Mouse (Mus musculus) cerebellum, adult 8-10 months (tissue): ENCODE results near the gene Gm45194.

Source experiments
- DNase-seq: peaks from one replicate; pipeline ENCODE4 v3.0.0; 2022

The Gm45194 gene

GRCm38 (mm10) chrX:111891089-111891488 is at the start of gene Gm45194:
Gene Gm45194, plus strand, starts transcription at chrX:111891389.
- DNase-seq: no peak

- DNase-seq: no peak
Observed at GRCm38 (mm10) chrX:111855878-111856277, 35.3 kb upstream of the Gm45194 start.

DNA sequence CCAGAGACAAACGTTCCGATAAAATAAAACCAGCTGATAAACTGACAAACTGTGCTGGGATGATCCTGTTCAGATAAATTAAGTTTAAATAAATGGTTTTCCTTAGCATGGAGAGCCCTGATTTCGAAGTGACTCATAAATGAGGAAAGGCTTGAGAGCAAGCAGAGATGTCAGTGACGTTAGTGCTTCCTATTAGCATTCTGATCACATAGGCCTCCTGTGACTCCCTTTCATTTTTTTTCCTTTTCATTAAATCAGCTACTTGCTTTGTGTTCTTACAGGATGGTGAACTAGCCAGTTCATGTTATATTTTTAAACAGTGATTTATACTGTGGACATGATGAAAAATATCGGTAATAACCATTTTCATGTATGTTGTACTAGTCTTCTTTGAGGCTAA is 9.9 kb upstream of the Gm45194 start:
- DNase-seq: no peak

GRCm38 (mm10) chrX:111894321-111895050 is 3.3 kb downstream of the Gm45194 start:
- DNase-seq: no peak

GRCm38 (mm10) chrX:111895084-111895779 is 4.0 kb downstream of the Gm45194 start:
- no peak for DNase-seq

- DNase-seq: no peak
Observed at GRCm38 (mm10) chrX:111917422-111917821, 26.2 kb downstream of the Gm45194 start.

DNA sequence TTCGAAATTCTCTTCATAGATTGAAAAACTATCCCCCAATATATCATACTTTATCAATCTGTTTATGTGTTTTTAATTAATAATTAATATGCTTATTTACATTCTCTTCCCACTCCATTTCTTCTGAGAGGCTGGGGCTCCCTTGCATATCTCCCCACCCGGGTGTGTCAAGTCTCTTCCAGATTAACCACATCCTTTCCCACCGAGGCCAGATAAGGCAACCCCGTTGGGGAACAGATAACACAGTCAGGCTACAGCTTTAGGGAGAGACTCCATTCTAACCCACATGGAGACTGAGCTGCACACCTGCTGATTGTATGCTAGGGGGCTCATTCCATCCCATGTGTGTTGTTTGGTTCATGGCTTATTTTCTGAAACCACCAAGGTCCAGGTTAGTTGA is 69.7 kb downstream of the Gm45194 start:
- DNase-seq: no peak

GRCm38 (mm10) chrX:111999661-112000060 is 108.5 kb downstream of the Gm45194 start:
- DNase-seq: no peak

GRCm38 (mm10) chrX:112010707-112011106 is 119.5 kb downstream of the Gm45194 start, which contains the start of gene Tex16:
Gene Tex16, plus strand, starts transcription at chrX:112011007.
- no peak for DNase-seq

DNA sequence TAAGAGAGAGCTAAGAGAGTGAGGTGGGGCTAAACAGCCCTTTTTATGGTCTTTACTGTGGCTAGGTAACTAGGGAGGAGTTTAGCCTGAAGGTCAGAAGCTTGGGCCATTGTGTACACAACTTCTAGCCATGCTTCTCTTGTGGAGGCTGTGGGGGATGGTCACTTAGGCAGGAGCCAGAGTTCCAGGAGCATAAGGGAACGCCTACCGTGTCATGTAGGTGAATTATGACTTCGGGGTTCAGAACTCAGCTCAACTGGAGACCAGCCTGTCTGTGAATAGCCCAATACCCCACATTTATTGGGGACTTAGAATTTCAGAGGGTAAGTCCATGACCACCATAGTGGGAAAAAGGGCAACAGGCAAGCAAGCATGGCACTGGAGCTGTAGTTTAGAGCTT is 347.6 kb downstream of the Gm45194 start, which contains the start of gene 4933403O08Rik:
4933403O08Rik (plus strand) TSS at position 301 of the 400 bp plus-strand sequence.
- no peak for DNase-seq

- no peak for DNase-seq
Observed at GRCm38 (mm10) chrX:112242916-112243315, 351.7 kb downstream of the Gm45194 start.

- DNase-seq: no peak
Observed at GRCm38 (mm10) chrX:112255513-112255912, 364.3 kb downstream of the Gm45194 start.

GRCm38 (mm10) chrX:112273550-112273949 is 382.4 kb downstream of the Gm45194 start:
- DNase-seq: no peak
